Mouse (Mus musculus): ENCODE results near the gene Tmem265.

DNA sequence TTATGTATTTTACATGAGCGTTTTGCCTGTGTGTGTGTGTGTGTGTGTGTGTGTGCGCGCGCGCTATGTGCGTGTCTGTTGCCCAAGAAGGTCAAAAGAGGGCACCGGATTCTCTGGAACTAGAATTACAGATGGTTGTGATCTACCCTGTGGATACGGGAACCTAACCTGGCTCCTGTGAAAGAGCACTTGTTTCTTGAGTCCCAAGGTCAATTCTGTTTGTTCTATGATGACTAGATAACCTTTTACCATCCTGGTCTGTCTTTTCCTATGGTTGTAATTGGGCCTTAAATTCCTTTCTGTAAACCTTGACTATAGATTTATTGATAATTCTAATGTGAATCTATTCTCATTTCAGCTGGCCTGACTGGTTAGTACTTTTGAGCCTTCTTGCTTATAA is 9.6 kb upstream of the Tmem265 start:
- no peak for TF ChIP-seq POLR2A (IDR thresholded peaks at IDR 0.05; ENCODE audit: control insufficient read depth, extremely low read depth, insufficient read depth, low read length, poor library complexity)
- TF ChIP-seq CTCF (IDR thresholded peaks at IDR 0.05; ENCODE audit: borderline replicate concordance, control insufficient read depth, extremely low read depth, insufficient read depth, low read length, poor library complexity), result no peak
